In the genomic region with DNA sequence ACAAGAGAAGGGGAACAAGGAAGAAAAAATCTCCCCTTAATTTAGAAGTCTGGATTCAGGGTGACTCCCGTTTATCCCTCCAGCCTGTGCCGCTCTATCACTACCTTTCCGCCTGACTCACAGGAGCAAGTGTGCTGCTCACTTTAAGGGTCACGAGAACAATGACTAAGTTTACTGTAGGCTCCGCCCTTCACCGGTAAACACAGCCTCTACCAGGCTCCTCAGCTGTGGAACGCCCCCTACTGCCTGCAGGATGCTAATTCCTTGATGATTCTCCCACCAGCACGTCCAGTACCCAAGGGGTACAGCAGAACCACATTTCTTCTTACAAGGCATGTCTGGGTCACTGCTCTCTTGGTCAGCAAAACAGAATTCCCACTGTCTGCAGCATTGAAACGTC, we compare ENCODE assay signal across 7 mouse cellular contexts.
DNase-seq lines count a peak whose midpoint lies in the region; ATAC-seq and TF ChIP-seq lines count a peak whose summit lies in the region.

No protein-coding gene starts in this region.

- H3K27ac ChIP-seq in ES-Bruce4 (ENCODE audit: insufficient read depth, low read length) = no peak overlapping the region
- H3K27ac ChIP-seq in embryonic facial prominence, embryonic 10.5 days (replicated peaks) = no peak overlapping the region
- no peak overlapping the region for H3K27ac ChIP-seq in intestine, embryonic 16.5 days (ENCODE audit: low read length)
- no peak overlapping the region for H3K27ac ChIP-seq in lung, embryonic 14.5 days (ENCODE audit: low read depth)

- H3K9ac ChIP-seq in ES-Bruce4 (ENCODE audit: low read depth, poor library complexity, severe bottlenecking) = peak overlapping the region; percentile 40; the same call in 1 of the 2 replicates
- no peak overlapping the region for H3K9ac ChIP-seq in intestine, embryonic 16.5 days (ENCODE audit: low read depth, low read length)
- no peak overlapping the region for H3K9ac ChIP-seq in lung, embryonic 14.5 days

- H3K36me3 ChIP-seq in ES-Bruce4 (ENCODE audit: control insufficient read depth, insufficient read depth, low read length, poor library complexity, severe bottlenecking) = no peaks in the 10 kb centered on the region
- no peaks in the 10 kb centered on the region for H3K36me3 ChIP-seq in embryonic facial prominence, embryonic 10.5 days (replicated peaks)
- no peaks in the 10 kb centered on the region for H3K36me3 ChIP-seq in intestine, embryonic 16.5 days (ENCODE audit: control insufficient read depth, insufficient read depth, low read length)
- no peaks in the 10 kb centered on the region for H3K36me3 ChIP-seq in lung, embryonic 14.5 days (ENCODE audit: insufficient read depth)

- DNase-seq in 416B (ENCODE audit: low read depth) (peak; percentile 74), adipocyte (ENCODE audit: low spot score) (no peak)
- peak; percentile 57 for DNase-seq in embryonic facial prominence, embryonic 10.5 days (ENCODE audit: low spot score)
- peak; percentile 74 for DNase-seq in lung, embryonic 14.5 days
- peak; percentile 51 for DNase-seq in testis, postnatal 10 days (ENCODE audit: low spot score)

- TF ChIP-seq CTCF in ES-Bruce4 (IDR thresholded peaks at IDR 0.05; ENCODE audit: low read depth, low read length) = peak; percentile 82
- peak; percentile 59 for TF ChIP-seq CTCF in lung, embryonic 14.5 days (IDR thresholded peaks at IDR 0.05; ENCODE audit: low read depth)

- H3K9me3 ChIP-seq in ES-Bruce4 (replicated peaks; ENCODE audit: control insufficient read depth, insufficient read depth, low read length, poor library complexity, severe bottlenecking) = no peaks in the 10 kb centered on the region
- no peaks in the 10 kb centered on the region for H3K9me3 ChIP-seq in embryonic facial prominence, embryonic 10.5 days
- no peaks in the 10 kb centered on the region for H3K9me3 ChIP-seq in intestine, embryonic 16.5 days (ENCODE audit: control insufficient read depth, low read length)
- no peaks in the 10 kb centered on the region for H3K9me3 ChIP-seq in lung, embryonic 14.5 days (ENCODE audit: low read depth, low read length)

- ATAC-seq in intestine, embryonic 16.5 days = peak; percentile 68
- ATAC-seq in lung, embryonic 14.5 days (ENCODE audit: insufficient read depth) = peak; percentile 56

- H3K27me3 ChIP-seq in ES-Bruce4 (ENCODE audit: control insufficient read depth, insufficient read depth, low read length, poor library complexity, severe bottlenecking) = no peaks in the 10 kb centered on the region
- H3K27me3 ChIP-seq in embryonic facial prominence, embryonic 10.5 days (replicated peaks; ENCODE audit: low read depth, poor library complexity, severe bottlenecking) = peaks cover 32% of the 10 kb centered on the region
- no peaks in the 10 kb centered on the region for H3K27me3 ChIP-seq in intestine, embryonic 16.5 days (replicated peaks; ENCODE audit: control insufficient read depth, insufficient read depth, low read length)
- H3K27me3 ChIP-seq in lung, embryonic 14.5 days (ENCODE audit: insufficient read depth, low read length) = peaks cover 7% of the 10 kb centered on the region; the same call in 1 of the 2 replicates

- no peaks in the 10 kb centered on the region for H3K4me1 ChIP-seq in ES-Bruce4 (ENCODE audit: control insufficient read depth, insufficient read depth, low read length)
- peaks cover 31% of the 10 kb centered on the region for H3K4me1 ChIP-seq in embryonic facial prominence, embryonic 10.5 days
- H3K4me1 ChIP-seq in intestine, embryonic 16.5 days (ENCODE audit: control insufficient read depth, insufficient read depth, low read length) = 0 out of 2 replicates have a peak, but pooled peaks cover 4% of the 10 kb centered on the region
- no peaks in the 10 kb centered on the region for H3K4me1 ChIP-seq in lung, embryonic 14.5 days (ENCODE audit: insufficient read depth)

- no peak overlapping the region for H3K4me3 ChIP-seq in ES-Bruce4 (ENCODE audit: low read depth, low read length)
- H3K4me3 ChIP-seq in embryonic facial prominence, embryonic 10.5 days = no peak overlapping the region
- H3K4me3 ChIP-seq in intestine, embryonic 16.5 days (ENCODE audit: low read length) = no peak overlapping the region
- no peak overlapping the region for H3K4me3 ChIP-seq in lung, embryonic 14.5 days (ENCODE audit: low read depth, low read length)

- WGBS in embryonic facial prominence, embryonic 10.5 days = 8% methylated on average over 9 of the region's 9 CpGs
- 16% methylated on average over 9 of the region's 9 CpGs for WGBS in intestine, embryonic 16.5 days
- WGBS in lung, embryonic 14.5 days = 25% methylated on average over 9 of the region's 9 CpGs

- no peak for TF ChIP-seq POLR2A in ES-Bruce4 (IDR thresholded peaks at IDR 0.05; ENCODE audit: insufficient read depth, low read length)

- H3K4me2 ChIP-seq in intestine, embryonic 16.5 days (ENCODE audit: low read depth, low read length) = no peak overlapping the region
- peak overlapping the region; percentile 26; the same call in 1 of the 2 replicates for H3K4me2 ChIP-seq in lung, embryonic 14.5 days

- peak; percentile 43; the same call in 1 of the 2 replicates for TF ChIP-seq EP300 in ES-Bruce4 (IDR thresholded peaks at IDR 0.05; ENCODE audit: insufficient read depth, low read depth, low read length)
